Mouse (Mus musculus): ENCODE data around the gene Lman1l. TPM values are rescaled to one million over a fixed set of nuclear protein-coding genes. Genes with fewer than 3 reads are reported as not detected.
A peak's percentile ranks its signal among the peaks of the same experiment; 100 is the strongest.

Gene Lman1l
- total RNA-seq, 2 experiments from 2014 or later: 0.22 TPM; not detected in 1

DNA sequence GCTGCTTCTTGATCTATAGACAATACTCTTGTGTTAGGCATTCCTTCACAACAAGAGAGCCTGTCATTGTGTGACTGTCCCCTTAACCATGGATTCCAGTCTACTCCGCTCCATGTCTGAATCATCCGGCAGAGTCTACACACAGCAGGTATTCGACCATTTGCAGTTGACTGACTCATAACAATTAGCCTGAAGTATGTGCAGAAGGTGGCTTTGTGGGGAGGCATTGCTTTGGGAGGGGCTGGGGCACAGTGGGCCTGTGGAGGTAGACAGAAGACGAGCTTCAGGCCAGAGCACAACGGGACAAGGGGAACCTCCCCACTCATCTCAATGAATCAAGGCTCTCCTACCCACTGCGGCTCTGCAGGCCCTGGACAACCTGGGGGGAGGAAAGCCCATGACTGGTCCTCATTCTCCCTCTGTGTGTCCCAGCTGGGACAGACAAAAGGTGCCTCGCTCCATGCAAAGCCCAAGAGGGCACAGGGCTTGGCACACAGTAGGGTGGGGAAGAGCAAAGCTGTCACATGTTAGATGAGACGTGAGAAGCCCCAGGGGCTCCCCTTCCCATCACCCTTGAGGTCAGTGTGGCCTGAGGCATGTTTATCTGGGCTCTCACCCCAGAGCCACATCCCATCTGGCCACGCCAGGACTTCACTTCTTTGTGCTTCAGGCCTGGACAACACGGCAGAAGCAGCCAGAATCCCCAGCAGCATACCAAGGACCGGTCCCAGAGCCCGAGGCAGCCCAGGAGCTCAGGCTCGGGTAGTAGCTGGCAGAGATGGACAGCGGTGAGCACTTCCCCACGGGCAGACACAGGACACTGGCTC is 5.3 kb upstream of the Lman1l start:
- intact Hi-C loops (cut with DNase I): no loop called here
- no peak for DNase-seq

DNA sequence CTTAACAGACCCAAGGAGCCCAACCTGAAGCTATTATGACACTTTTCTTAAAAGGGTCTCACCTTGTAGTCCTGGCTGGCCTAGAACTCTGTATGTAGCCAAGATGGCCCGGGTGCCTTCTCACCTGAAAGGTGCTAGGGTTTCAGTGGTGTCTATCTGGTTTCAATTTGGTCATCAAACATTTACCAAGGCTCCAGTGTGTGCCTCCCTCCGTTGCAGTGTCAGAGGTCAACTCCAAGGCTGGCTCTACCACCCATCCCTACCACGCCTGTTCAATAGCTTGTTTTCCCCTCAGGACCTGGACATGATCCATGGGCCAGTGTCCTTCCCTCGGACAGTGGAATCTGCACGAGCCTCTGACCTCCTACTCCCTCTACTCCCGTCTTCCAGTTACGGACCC is 3.7 kb upstream of the Lman1l start:
- no peak for DNase-seq
- intact Hi-C loops (cut with DNase I): no loop called here

DNA sequence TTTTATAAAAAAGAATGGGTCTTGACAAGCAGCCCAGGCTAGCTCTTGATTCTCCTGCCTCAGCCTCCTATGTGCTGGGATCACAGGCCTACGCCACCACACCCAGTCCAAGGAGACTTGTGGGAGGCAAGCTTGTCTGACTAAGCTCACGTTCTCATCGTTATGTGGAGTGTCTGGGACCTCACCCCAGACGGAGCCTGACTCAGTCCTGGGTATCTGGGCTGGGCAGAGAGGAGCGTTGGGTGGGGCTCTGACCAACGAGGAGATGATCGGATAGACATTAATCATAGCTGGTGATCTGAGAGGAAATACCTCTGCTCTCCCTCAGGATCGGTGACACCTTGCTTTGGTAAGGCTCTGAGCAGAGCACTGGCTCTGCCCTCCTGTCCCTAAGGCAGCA is 1.7 kb downstream of the Lman1l start:
- intact Hi-C loops (cut with DNase I): no loop called here
- DNase-seq: no peak

DNA sequence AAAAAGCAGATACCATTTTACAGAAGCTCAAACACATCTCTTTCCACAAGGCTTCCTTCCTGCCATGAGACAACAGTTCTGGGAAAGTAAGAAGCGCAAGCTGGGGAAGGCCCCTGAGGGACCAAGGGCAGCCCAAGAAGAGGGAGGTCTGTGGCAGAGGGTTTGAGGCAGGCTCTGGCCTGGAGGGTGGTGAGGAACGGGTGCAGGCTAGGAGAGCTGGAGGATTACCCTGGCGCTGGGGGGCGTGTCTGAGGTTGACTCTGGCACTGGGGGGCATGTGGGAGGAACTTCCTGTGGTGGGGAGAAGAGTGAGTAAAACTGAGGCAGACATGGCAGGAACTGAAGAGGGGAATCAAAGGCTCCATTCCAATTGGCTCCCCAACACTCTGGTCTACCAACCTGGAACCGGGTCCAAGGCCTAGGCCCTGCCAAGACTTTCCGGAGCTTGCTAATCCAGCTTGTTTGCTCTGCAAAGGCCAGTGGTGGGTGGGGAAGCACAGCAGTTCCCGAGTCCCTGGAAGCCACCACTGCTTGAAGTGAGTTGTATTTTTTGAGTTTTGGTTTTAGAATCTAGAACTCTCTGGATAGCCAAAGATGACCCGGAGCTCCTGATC is 2.9 kb downstream of the Lman1l start:
- no peak for DNase-seq
- intact Hi-C loops (cut with DNase I): no loop called here

DNA sequence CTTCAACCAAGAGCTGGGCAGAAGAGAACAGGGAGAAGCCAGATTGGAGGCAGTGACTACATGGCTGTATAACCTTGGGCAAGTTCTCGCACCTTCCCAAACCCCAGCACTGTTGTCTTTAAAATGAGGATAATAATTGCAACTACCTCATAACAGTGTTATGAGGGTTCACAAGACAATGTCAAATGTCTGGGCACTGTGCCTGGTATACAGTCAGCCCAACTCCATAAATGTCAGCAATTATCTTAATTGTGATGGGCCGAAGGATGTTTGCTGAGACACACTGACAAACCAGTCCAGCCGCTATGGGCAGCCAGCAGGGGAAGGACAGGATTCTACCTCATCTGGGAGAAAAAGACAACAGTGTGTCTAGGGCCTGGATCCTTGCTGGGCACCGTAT is 5.8 kb downstream of the Lman1l start:
- intact Hi-C loops (cut with DNase I): no loop called here

DNA sequence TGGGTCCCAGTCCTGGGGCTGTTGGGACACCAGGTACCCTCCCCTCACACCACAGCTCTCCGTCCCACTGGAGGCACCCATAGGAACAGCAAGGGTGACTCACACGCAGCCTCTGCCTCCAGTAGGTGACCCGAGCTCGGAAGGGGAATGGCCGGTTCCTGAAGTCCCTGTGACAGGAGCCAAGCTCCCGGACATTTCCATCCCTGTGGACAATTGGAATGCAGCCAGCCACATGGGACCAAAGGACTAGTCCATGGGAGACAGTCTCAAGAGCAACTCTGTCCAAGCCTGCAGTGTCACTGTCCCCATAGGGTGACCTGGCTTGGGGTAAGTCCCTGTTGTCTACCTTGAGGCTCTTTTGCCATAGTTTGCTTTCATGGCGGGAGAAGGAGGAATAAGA is 6.6 kb downstream of the Lman1l start:
- no peak for DNase-seq
- intact Hi-C loops (cut with DNase I): no loop called here

More for the DNA sequence above, 5.8 kb downstream of the Lman1l start:
- no peak for DNase-seq

DNA sequence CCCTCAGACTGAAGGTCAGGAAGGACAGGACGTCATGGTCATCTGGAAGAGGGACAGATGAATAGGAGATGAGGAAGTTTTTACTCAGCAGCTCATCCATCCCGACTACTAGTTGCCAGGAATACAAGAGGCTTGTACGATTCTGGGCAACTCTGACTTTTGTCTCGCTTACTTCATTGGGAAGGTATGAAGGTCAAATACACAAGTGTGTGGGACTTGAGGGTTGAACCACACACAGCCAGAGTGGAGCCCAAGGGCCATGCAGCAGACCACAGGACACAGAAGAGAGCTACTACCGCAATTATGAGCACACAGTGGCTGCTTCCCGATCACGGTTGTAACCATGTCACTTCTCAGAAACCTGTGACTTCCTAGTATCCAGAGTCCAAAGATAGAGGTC is 8.0 kb downstream of the Lman1l start:
- no peak for DNase-seq
- intact Hi-C loops (cut with DNase I): no loop called here

DNA sequence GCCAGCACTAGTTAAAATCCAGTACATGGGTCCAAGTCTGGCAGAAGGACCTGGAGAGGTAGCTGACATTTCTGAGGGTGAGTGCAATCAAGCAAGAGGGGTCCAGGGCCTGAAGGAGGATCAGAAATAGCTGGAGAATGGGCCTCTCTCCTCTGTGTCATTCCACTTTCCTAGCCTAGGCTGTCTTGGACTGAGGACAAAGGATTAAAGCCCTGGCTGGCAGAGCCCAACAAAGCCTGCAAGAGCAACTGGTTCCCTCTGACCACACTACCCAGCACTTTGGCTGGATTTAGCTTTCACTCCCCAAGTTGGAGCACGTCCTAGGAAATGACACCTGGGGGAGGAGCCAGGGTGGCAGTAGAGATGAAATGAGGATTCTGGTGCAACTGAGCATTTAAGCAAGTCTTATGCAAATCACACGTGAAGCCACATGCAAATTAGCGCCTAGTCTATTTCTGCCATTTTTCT is 10.2 kb downstream of the Lman1l start:
- DNase-seq: no peak
- intact Hi-C loops (cut with DNase I): no loop called here

DNA sequence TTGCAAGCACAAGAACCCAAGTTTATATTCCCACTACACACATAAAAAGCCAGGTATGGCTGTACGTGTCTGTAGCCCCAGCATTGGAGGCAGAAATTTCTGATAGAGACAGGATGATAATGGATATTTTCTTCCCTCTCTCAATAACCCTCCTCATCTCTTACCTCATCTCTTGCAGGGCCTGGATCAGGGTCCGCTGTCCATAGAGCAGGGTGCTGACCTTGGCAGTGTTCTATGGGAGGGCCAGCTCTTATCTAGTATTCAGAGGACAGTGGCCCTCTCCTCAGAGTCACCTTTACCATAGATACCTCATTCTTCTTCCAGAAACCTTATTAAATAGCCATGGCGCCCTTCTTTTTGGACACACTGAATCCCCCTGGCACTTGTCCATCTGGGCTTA is 10.8 kb downstream of the Lman1l start:
- no peak for DNase-seq
- intact Hi-C loops (cut with DNase I): no loop called here

DNA sequence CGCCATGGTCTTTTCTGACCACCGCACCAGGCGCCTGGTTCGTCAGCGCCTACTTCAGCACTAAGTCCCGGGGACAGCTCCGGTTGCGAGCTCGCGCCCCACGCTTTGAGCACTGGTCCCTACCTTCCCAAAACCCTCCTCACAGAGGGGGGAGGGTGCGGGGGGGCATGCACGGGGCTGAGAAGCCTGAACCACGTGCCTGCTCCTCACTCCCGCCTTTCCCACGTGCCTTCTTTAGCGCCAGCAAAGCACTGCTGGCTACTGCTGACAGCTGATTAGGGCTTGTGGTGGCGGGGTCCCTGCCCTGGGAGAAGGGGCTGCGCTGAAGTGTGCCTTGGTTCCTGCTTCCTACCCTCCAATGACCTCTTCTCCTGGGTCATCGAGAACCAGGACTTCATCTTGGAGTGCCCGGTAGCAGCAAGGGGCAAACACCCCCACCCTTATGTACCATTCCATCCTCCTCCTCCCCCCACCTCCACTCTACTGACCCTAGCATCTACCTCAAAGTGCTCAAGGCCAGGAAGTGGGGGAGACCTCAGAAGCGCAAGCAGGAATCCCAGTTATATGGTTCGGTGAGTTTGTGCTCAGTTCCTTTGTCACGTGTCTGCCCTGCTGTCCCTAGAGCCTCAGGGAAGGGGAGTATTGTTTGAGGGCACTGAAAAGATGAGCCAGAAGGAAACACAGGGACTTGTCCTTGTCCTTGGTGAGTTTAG is 14.3 kb downstream of the Lman1l start, which contains the start of gene Cplx3:
Cplx3 (minus strand) TSS at position 143 of the 713 bp plus-strand sequence.
- intact Hi-C loops (cut with DNase I): no loop called here
- no peak for DNase-seq

DNA sequence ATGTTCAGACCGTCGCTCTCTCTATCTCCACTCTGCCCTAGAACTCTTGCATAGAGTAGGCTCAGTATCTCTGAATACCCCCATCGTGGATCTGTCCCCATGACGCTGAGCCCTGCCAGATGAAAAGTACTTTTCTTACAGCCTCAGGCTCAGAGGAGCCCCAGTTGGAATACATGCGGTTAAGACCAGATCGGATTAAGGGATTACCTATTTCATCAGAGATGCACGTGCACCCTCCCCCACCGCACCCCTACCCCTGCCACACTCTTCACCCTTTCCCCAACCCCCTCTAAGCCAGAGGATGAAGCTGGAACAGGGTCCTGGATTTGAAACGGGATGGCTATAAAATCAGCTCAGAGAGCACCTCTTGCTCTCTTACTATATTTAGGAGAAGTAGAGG is 15.1 kb downstream of the Lman1l start:
- no peak for DNase-seq
- intact Hi-C loops (cut with DNase I): no loop called here

DNA sequence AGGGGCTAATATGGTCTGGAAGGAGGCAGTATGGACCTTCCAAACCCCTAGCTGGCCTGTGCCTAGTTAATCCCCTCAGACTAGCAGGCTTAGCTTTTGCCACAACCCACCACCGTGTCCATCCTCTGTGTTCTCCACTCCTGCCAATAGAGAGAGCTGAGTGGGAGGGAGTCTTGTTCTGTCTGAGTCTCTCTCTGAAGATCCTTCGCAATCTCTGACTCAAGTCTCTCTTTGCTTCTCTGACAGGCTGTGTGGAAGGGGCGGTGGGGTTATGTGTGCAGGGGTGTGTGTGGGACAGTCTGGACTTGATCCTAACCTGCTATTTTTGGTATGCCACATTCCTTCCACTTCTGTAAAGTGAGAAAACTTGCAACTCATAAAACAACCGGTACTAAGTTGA is 15.7 kb downstream of the Lman1l start:
- intact Hi-C loops (cut with DNase I): no loop called here
- no peak for DNase-seq

DNA sequence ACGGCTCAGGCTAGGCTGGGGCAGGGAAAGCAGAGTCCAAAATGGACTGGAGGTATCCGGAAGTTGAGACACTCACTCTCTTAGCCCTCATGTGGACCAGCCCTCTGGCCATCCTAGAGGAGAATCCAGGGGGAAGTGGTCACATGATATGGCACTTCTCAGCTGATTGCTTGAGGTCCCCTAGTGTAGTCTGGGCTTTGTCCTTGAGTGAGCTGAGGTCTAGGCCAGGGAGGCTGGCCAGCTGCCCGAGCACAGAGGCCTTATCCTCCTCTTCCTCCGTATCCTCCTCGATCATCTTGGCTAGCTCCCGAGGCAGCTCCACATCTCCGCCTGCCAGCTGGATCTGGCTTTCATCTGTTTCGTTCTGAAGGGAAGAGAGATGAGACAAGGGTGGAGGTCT is 18.5 kb downstream of the Lman1l start:
- peak; percentile 53 for DNase-seq
- intact Hi-C loops (cut with DNase I): no loop called here

DNA sequence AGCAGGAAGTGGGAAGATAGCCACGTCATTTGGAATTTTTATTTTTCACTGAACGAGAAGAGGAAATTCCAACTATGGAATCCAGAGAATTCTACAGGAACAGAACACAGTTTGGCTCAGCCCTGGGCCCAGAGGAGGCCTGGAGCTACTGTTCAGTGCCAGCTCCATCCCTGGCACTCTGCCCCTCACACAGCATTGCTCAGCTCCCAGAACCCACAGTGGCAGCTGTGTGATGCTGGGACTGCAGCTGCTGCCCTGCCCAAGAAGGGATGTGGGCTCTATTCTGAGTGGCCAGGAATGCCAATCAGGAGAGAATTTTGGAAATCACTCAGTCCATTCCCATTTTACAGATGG is 19.2 kb downstream of the Lman1l start:
- intact Hi-C loops (cut with DNase I): no loop called here

DNA sequence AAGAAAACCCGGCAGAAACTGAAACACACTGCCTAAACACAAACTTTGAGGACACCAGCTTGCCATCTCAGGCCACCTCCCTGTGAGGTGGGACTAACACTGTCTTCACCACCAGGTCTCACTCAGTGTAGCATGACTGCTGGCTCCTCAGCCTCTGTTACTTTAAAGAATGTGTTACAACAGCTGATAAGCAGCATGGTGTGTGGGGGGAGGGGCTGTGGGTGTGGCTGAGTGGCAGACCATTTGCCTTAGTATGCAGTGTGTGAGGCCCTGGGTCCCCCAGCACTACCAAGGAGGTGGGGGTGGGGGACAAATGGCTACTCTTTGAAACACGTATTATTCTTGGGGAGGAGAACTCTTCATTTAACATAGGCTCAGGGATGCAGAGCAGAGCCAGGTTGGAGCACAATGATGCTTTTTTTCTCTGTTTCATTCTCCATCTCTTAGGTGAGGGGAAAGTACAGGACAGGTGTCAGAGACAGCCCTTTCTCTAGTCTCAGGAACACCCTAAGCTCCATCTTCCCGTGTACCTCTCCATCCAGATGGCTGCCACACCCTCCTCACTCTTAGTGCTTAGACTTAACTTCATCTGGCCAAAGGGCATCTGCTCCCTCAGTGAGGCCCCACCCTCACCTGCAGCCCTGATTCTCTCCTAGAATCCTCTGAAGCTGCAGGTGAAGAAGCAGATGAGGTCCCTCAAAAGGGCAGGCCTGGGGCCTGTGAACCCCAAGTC is 19.8 kb downstream of the Lman1l start:
- intact Hi-C loops (cut with DNase I): no loop called here
- DNase-seq: peak; percentile 45

More for the DNA sequence above, 19.2 kb downstream of the Lman1l start:
- DNase-seq: peak; percentile 91

DNA sequence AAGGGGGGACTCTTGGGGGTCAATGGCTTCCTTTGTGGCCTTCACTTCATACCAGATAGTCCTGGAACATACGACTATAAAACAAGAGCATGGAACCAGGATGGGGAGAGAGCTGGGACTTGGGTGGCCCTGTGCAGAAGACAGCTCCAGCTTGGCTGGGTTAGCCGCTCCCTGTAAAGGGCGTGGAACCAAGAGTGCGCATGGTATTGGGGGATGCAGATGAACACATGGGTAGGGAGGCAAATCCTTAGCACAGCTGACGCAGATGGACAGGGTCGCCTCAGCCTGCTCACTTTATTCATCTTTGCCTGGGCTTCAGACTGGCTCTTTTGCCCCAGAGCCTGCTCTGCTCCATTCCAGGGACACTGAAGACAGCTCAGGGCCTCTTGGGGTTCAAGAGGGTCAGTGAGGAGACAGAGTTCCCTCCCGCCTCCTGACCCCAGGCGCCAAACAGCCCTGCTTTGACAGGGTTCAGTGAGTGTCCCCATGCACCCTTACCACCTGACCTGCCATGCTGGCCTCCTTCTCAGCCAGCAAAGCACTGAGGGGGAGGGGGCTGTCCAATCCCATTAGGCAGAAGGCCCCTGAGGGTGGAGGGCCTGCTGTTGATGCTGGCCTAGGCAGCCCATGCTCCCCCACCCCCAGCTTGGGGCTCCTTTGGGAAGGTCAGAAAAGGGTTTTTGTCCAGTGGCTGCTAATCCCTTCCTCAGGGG is 21.6 kb downstream of the Lman1l start:
- intact Hi-C loops (cut with DNase I): no loop called here
- DNase-seq: peak; percentile 54

DNA sequence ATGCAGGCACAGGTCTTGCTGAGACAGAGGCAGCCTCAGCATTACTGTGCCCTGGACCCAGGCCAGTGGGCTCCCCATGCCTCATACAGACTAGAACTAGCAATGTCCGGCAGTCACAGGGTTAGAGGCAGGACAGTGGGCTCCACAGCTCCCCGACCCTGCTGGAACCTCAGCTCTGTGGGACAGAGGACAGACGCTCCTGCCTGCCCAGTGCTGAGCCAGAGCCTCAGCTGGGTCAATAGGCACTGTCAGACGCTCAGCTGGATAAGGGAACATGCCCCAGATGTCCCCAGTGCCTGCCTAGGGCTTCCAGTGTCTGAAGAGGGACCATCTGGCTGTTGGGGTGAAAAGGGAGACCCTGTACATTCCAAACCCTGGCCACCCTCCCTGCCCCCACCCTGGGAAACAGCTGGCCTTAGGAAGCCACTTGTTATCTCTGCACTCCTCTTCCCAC is 22.6 kb downstream of the Lman1l start:
- intact Hi-C loops (cut with DNase I): no loop called here
- DNase-seq: peak; percentile 38

DNA sequence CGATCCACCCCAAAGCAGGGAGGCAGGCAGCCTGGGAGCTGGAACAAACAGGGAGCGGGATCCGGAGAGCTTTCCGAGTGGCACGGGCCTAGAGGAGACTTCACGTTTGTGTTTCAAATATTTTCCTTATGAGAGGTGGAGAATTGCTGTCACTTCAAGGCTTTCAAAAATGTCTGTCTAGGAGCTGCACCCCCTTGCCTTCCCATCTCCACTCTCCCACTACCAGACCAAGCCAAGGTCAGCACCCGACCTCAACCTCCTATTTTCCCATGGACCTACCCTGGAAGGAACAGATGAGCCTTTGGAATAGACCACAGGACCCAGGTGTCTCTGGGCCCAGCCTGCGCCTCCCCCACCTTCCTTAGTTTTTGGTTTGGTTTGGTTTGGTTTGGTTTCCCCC is 23.3 kb downstream of the Lman1l start:
- no peak for DNase-seq
- intact Hi-C loops (cut with DNase I): no loop called here

DNA sequence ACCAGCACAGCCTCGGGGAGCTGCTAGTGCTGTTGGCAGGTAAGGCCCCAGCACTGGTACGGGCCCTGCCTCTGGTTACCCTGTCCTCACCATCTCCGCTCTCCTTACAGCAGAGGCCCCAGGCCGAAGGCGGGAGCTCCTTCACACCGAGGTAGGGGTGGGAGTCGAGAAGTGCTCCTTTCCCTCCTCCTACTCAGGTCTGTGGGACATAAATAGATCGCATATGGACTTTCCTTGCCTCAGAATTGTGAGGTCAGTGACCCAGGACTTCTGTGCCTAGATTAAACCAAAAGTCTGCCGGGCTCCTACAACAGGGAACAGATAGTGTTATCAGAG is 26.4 kb downstream of the Lman1l start:
- no peak for DNase-seq
- intact Hi-C loops (cut with DNase I): no loop called here

DNA sequence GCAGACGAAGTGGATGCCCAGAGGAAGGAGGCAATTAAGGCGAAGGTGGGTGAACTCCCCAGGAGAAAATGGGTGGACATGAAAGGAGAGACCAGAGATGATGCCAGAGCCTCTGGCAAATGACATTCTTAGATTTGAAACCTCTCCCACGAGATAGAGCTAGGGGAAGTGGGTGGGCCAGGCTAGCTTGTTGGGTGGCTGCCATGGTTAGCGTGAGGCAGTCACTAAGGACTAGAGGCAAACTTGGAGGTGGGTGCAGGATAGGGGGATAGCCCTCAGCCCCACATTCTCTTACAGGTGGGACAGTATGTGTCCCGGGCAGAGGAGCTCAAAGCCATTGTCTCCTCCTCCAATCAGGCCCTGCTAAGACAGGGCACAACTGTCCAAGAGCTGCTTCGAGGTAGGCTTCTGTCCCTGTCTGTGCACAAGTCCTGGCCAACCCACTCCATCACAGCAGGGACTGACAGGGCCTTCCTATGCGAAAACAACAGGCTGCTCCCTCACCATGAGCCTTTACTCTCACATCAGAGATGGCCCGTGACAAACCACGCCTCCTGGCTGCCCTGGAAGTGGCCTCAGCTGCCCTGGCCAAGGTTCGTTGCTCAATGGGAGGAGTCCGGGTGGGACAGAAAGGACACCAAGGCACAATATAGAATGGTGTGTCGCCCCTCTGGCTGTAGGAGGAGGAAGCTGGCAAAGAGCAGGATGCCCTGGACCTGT is 27.0 kb downstream of the Lman1l start:
- no peak for DNase-seq
- intact Hi-C loops (cut with DNase I): no loop called here
